Mouse (Mus musculus) ES-E14 (cell line): ENCODE measurements at regions not wholly inside any gene's neighbourhood (a gene's known extent, or its start where the extent isn't known, plus 50 kb on each side); places are given as distances from the start of the nearest gene placed in this dataset.

ENCODE experiments used
- HCFC1 ChIP-seq: IDR thresholded peaks from 2 replicates; pipeline ENCODE4 v1.6.1; 2012; ENCODE audit warnings: low read length, inconsistent platforms, borderline replicate concordance; ENCODE audit not compliant: insufficient read depth
- MAFK ChIP-seq: IDR thresholded peaks from 2 replicates; pipeline ENCODE4 v1.6.1; 2014; ENCODE audit warnings: mild to moderate bottlenecking, low read depth, low read length, inconsistent platforms; ENCODE audit not compliant: insufficient read depth
- ZNF384 ChIP-seq: IDR thresholded peaks from 2 replicates; pipeline ENCODE4 v1.6.1; 2012; ENCODE audit warnings: low read depth, low read length, inconsistent platforms

DNA sequence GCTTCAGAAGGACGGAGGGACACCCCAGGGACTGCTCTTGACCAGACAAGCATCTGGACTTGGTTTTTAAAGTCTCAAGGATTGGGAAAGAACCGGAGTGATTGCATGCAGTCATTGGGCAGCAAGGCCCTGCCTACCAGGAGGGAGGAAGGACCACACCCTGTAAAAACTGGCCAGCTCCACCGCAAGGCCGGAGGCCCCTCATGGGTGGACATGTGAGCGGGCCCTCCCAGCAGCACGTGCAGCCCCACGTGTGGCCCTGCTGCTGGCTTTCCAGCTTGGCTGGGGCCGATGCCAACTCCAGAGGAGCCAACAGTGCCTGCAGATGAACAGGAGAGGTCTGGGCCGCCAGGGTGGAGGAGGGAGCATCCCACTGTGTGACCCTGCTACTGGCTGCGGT is 83.2 kb downstream of the Lsm3 start:
- TF ChIP-seq HCFC1: no peak
- TF ChIP-seq ZNF384: no peak
- TF ChIP-seq MAFK: no peak
